Mouse (Mus musculus) heart, embryonic 16.5 days (tissue): ENCODE results near the gene Ppp1r12b. TPM values are rescaled to one million over a fixed set of nuclear protein-coding genes. Genes with fewer than 3 reads are reported as not detected.

Experiments used
- ATAC-seq: fragments of 200-750 bp; cut with Nextera tagmentation; replicated peaks from 2 replicates; pipeline ENCODE4 v1.8.0; 2017; ENCODE audit warnings: moderate number of reproducible peaks; ENCODE audit not compliant: insufficient read depth, low FRiP score; ENCODE audit errors: extremely low read depth
- H3K27ac ChIP-seq: fragments of 300-500 bp; sonication (generic); 2 replicates; pipeline ENCODE4 v1.5.1; 2014; ENCODE audit warnings: mild to moderate bottlenecking, low read length, control low read depth, moderate library complexity
- H3K27me3 ChIP-seq: fragments of 300-500 bp; sonication (generic); 2 replicates; pipeline ENCODE4 v1.6.1; 2014; ENCODE audit warnings: low read length, mixed read lengths; ENCODE audit not compliant: control insufficient read depth, insufficient read depth
- H3K36me3 ChIP-seq: fragments of 300-500 bp; sonication (generic); 2 replicates; pipeline ENCODE4 v1.6.1; 2014; ENCODE audit not compliant: control insufficient read depth, insufficient read depth
- H3K4me1 ChIP-seq: fragments of 300-500 bp; sonication (generic); 2 replicates; pipeline ENCODE4 v1.6.1; 2014; ENCODE audit warnings: low read length, mixed read lengths; ENCODE audit not compliant: control insufficient read depth, insufficient read depth
- H3K4me2 ChIP-seq: fragments of 300-500 bp; sonication (generic); 2 replicates; pipeline ENCODE4 v1.6.1; 2014; ENCODE audit warnings: low read depth, mild to moderate bottlenecking, control low read depth, low read length
- H3K4me3 ChIP-seq: fragments of 300-500 bp; sonication (generic); 2 replicates; pipeline ENCODE4 v1.5.1; 2014; ENCODE audit warnings: mild to moderate bottlenecking, control low read depth, low read length
- H3K9ac ChIP-seq: fragments of 300-500 bp; sonication (generic); 2 replicates; pipeline ENCODE4 v1.6.1; 2014; ENCODE audit warnings: low read length, control low read depth
- H3K9me3 ChIP-seq: fragments of 300-500 bp; sonication (generic); replicated peaks from 2 replicates; pipeline ENCODE4 v1.6.1; 2016; ENCODE audit warnings: low read length; ENCODE audit not compliant: control insufficient read depth
- WGBS: fragments of 180-500 bp; shearing (Covaris S2); extraction: QIAGEN DNeasy Blood & Tissue Kit; methylation state at CpG from one replicate; pipeline ENCODE4 v1.1.7; 2014; 5-methylcytosine and 5-hydroxymethylcytosine counted together
- polyA plus RNA-seq: library from polyadenylated mRNA; unstranded; fragments of >200 nt; fragmentation: Nextera tagmentation; extraction: Ambion mirVana; gene quantifications from 2 replicates; pipeline ENCODE4 v1.2.1, GENCODE M21; 2015

Gene Ppp1r12b
- polyA plus RNA-seq, 1 experiment from 2014 or later, result 24.2 TPM

GRCm38 (mm10) chr1:134774247-134774646 is 181.5 kb downstream of the Ppp1r12b start:
- 62% methylated on average over 2 of the region's 2 CpGs for WGBS
- H3K27me3 ChIP-seq, result no peaks in the 10 kb centered on the region
- H3K36me3 ChIP-seq, result peaks cover 17% of the 10 kb centered on the region
- no peak overlapping the region for H3K9ac ChIP-seq
- H3K27ac ChIP-seq, result peak overlapping the region; percentile 53
- ATAC-seq, result no peak
- H3K4me1 ChIP-seq, result peaks cover 29% of the 10 kb centered on the region
- no peaks in the 10 kb centered on the region for H3K9me3 ChIP-seq
- no peak overlapping the region for H3K4me3 ChIP-seq
- no peak overlapping the region for H3K4me2 ChIP-seq

- H3K9me3 ChIP-seq, result no peaks in the 10 kb centered on the region
- WGBS, result 58% methylated on average over 12 of the region's 12 CpGs
- 0 out of 2 replicates have a peak, but pooled peaks have one; percentile 28 for ATAC-seq
- H3K4me2 ChIP-seq, result no peak overlapping the region
- no peak overlapping the region for H3K4me3 ChIP-seq
- H3K27me3 ChIP-seq, result no peaks in the 10 kb centered on the region
- peaks cover 28% of the 10 kb centered on the region for H3K4me1 ChIP-seq
- peaks cover 25% of the 10 kb centered on the region for H3K36me3 ChIP-seq
- peak overlapping the region; percentile 53 for H3K27ac ChIP-seq
- H3K9ac ChIP-seq, result no peak overlapping the region
These were observed 182.5 kb downstream of the Ppp1r12b start for GRCm38 (mm10) chr1:134773256-134773655.

GRCm38 (mm10) chr1:134772821-134773220 is 182.9 kb downstream of the Ppp1r12b start:
- Histone ChIP-seq H3K27me3 (no peaks in the 10 kb centered on the region), H3K4me1 (peaks cover 24% of the 10 kb centered on the region), H3K4me3 (no peak overlapping the region), H3K9ac (no peak overlapping the region), H3K36me3 (peaks cover 29% of the 10 kb centered on the region), H3K9me3 (no peaks in the 10 kb centered on the region), H3K27ac (0 out of 2 replicates have a peak overlapping the region, but pooled peaks have one; percentile 17), H3K4me2 (no peak overlapping the region)
- no peak for ATAC-seq
- WGBS, result 71% methylated on average over 3 of the region's 3 CpGs

DNA sequence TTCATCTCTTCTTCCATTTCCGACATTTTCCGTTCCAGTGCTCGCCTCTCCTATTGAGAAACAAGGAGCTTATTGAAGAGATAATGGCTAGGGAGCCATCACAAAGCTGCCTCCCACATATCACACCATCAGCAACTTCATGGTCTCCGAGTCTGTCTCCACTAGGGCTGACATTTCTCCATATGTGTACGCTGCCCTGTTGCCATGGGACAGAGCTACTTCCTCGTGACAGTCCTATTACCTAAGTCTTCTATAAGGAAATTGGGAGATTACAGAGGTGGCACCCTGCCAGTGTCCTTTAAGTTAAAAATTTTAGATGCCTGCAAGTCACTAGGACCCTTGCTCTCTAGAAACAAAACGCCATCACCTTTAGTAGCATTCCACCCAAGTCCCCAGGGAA is 183.7 kb downstream of the Ppp1r12b start:
- no peak for ATAC-seq

GRCm38 (mm10) chr1:134771353-134771752 is 184.4 kb downstream of the Ppp1r12b start:
- ATAC-seq, result peak; percentile 71; the same call in 1 of the 2 replicates
- Histone ChIP-seq H3K4me1 (peaks cover 19% of the 10 kb centered on the region), H3K9ac (no peak overlapping the region), H3K27ac (peak overlapping the region; percentile 76), H3K9me3 (no peaks in the 10 kb centered on the region), H3K36me3 (peaks cover 29% of the 10 kb centered on the region), H3K4me3 (no peak overlapping the region), H3K4me2 (no peak overlapping the region), H3K27me3 (no peaks in the 10 kb centered on the region)
- WGBS, result 41% methylated on average over 6 of the region's 6 CpGs

More for the DNA sequence above, 183.7 kb downstream of the Ppp1r12b start:
- peaks cover 30% of the 10 kb centered on the region for H3K36me3 ChIP-seq
- no peaks in the 10 kb centered on the region for H3K27me3 ChIP-seq
- H3K4me2 ChIP-seq, result no peak overlapping the region
- no peaks in the 10 kb centered on the region for H3K9me3 ChIP-seq
- H3K4me1 ChIP-seq, result peaks cover 19% of the 10 kb centered on the region
- WGBS, result 75% methylated on average over 7 of the region's 7 CpGs
- H3K9ac ChIP-seq, result no peak overlapping the region
- no peak overlapping the region for H3K4me3 ChIP-seq
- peak overlapping the region; percentile 76 for H3K27ac ChIP-seq

DNA sequence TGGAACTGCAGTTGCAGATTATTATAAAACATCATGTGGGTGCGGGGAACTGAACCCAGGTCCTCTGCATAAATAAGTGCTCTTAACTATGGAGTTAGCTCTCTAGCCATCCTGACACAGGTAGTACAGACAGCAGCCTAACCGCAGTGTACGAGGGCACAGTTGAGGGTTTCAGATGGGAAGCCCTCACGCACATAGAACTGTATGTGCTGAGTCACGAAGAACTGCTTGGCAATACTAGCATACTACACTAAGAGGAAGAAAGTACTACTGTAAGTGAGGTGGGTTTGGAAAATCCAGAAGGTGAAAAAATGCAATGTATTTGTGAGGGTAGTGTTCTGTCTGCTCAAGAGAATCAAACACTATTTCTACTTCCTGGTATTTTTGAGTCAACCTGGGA is 185.4 kb downstream of the Ppp1r12b start:
- 96% methylated on average over 5 of the region's 5 CpGs for WGBS
- Histone ChIP-seq H3K27ac (no peak overlapping the region; the same call in 1 of the 2 replicates), H3K9ac (no peak overlapping the region), H3K9me3 (no peaks in the 10 kb centered on the region), H3K27me3 (no peaks in the 10 kb centered on the region), H3K4me2 (no peak overlapping the region), H3K4me1 (peaks cover 19% of the 10 kb centered on the region), H3K4me3 (no peak overlapping the region), H3K36me3 (peaks cover 28% of the 10 kb centered on the region)
- ATAC-seq, result no peak

DNA sequence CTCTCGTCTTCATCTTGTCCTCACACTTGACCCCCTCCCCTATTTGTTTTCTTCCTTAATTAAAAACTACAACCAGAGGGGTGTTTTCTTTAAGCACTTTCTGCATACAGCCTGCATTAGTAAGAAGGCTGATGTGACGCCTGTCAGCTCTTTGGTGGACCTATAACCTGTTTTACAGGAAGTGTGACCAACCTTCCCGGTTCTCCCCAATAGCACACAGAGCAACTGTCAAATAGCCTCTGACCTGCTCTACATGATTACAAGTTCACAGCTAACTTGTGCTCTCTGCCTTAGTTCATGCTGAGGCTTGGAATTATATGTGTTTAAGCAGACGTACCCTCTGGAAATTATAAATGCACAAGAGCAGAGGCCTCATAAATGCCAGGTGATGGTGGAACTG is 189.3 kb downstream of the Ppp1r12b start:
- Histone ChIP-seq H3K9ac (no peak overlapping the region), H3K4me3 (no peak overlapping the region), H3K4me2 (no peak overlapping the region), H3K27me3 (no peaks in the 10 kb centered on the region), H3K36me3 (peaks cover 26% of the 10 kb centered on the region), H3K9me3 (no peaks in the 10 kb centered on the region), H3K27ac (no peak overlapping the region), H3K4me1 (peaks cover 1% of the 10 kb centered on the region)
- no peak for ATAC-seq
- 86% methylated on average over 4 of the region's 4 CpGs for WGBS

- peak overlapping the region; percentile 58 for H3K27ac ChIP-seq
- peaks cover 26% of the 10 kb centered on the region for H3K36me3 ChIP-seq
- no peak overlapping the region for H3K9ac ChIP-seq
- no peaks in the 10 kb centered on the region; the same call in 1 of the 2 replicates for H3K4me1 ChIP-seq
- WGBS, result 51% methylated on average over 7 of the region's 7 CpGs
- H3K9me3 ChIP-seq, result no peaks in the 10 kb centered on the region
- H3K27me3 ChIP-seq, result no peaks in the 10 kb centered on the region
- 0 out of 2 replicates have a peak, but pooled peaks have one; percentile 35 for ATAC-seq
- no peak overlapping the region for H3K4me2 ChIP-seq
- H3K4me3 ChIP-seq, result no peak overlapping the region
These were observed 190.8 kb downstream of the Ppp1r12b start for GRCm38 (mm10) chr1:134764831-134765458.

GRCm38 (mm10) chr1:134763776-134764438 is 191.8 kb downstream of the Ppp1r12b start:
- Histone ChIP-seq H3K9ac (no peak overlapping the region), H3K9me3 (no peaks in the 10 kb centered on the region), H3K4me1 (no peaks in the 10 kb centered on the region; the same call in 1 of the 2 replicates), H3K4me3 (no peak overlapping the region), H3K36me3 (peaks cover 34% of the 10 kb centered on the region), H3K27me3 (no peaks in the 10 kb centered on the region), H3K27ac (peak overlapping the region; percentile 58; the same call in 1 of the 2 replicates), H3K4me2 (no peak overlapping the region)
- no peak for ATAC-seq
- 78% methylated on average over 11 of the region's 11 CpGs for WGBS
